Mouse (Mus musculus) lung, adult 10 weeks (tissue): Measurements from ENCODE around the gene Atp1b4. TPM values are rescaled to one million over a fixed set of nuclear protein-coding genes. Genes with fewer than 3 reads are reported as not detected.

Experiments
- polyA plus RNA-seq: library from polyadenylated mRNA; stranded (reverse); fragments of 350-450 nt; fragmentation: Illumina TruSeq; extraction: RNeasy Lipid Tissue Mini Kit (QIAGEN cat#74804); gene quantifications from one replicate; pipeline ENCODE4 v1.2.3, GENCODE M21; 2014; ENCODE audit warnings: low read depth, low replicate concordance; ENCODE audit not compliant: insufficient read depth

The Atp1b4 gene
- polyA plus RNA-seq, result not detected

GRCm38 (mm10) chrX:38315884-38316283 lies at the start of gene Atp1b4:
Gene Atp1b4, plus strand, starts transcription at chrX:38316184.

Other genes starting within 250 kb of the Atp1b4 start
- gene Rhox10, start 249.7 kb upstream of the Atp1b4 start, polyA plus RNA-seq, result not detected
- gene Rhox11, start 231.0 kb upstream of the Atp1b4 start, polyA plus RNA-seq, result not detected
- not detected for gene Rhox12, start 205.3 kb upstream of the Atp1b4 start, polyA plus RNA-seq
- gene Rhox13, start 195.0 kb upstream of the Atp1b4 start, polyA plus RNA-seq, result not detected
- gene Zbtb33, start 126.4 kb upstream of the Atp1b4 start, polyA plus RNA-seq, result 5.1 TPM
- 0.56 TPM for gene Tmem255a, start 63.7 kb upstream of the Atp1b4 start, polyA plus RNA-seq
- 170 TPM for gene Lamp2, start 140.3 kb downstream of the Atp1b4 start, polyA plus RNA-seq